Mouse (Mus musculus) mouse embryonic stem cell (cell line): ENCODE results near the gene Casz1.

ENCODE experiments used
- in situ Hi-C, 2 experiments: fragments of 300-500 bp; cut with MboI; formaldehyde crosslinking; loops; 1 replicate in 1 of 2; 3 replicates in 1 of 2; pipeline ENCODE4 v1.14.3; 2019 to 2020; ENCODE audit warnings: low sequenced_read_pairs in 2 of 2, low pct_unique_long_range_greater_than_20kb in 1 of 2, mixed read lengths in 1 of 2; ENCODE audit not compliant: unreplicated experiment in 1 of 2

Casz1 gene

GRCm38 (mm10) chr4:148971613-148972242 lies 167.5 kb downstream of the Casz1 start:
- in situ Hi-C loops: no loop called here

DNA sequence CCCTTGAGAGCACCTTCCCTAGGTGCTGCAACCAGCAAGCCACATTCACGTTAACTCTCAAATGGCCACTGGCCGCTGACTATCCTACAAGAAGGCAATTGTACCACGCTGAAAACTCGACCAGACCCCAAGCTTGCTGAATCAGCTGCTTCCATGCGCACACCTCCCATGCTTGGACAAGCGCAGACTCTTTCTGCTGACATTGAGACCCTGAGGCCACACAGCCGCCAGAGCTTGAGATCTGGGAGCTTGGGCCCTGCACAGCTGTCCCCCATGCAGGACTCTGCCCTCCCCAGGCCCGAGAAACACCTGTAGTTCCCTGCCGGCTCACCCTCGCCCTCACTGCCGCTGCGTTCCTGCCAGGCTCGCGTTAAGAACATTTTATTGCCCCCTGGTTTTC lies 168.5 kb downstream of the Casz1 start:
- in situ Hi-C loops: no loop called here

GRCm38 (mm10) chr4:148973387-148973786 lies 169.2 kb downstream of the Casz1 start:
- in situ Hi-C loops: no loop called here

DNA sequence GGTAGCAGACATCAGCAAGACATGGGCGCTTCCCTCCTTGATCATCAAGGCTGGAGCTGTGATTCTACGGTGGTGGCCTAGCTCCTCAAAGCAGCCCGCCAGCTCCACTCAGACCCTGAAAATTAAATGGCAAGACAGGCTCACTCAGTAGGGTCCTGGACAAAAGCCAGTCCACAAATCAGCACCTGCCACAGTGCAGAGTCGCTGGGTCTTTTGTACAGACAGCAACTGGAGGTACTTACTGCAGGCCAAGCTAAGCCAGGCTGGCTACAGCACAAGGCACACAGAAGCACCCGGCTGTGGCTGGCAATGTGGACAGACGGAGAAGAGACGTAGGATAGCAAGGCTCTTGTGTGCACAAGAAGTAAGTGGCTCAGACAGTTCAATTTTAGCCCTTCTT lies 170.6 kb downstream of the Casz1 start:
- in situ Hi-C loops: no loop called here

DNA sequence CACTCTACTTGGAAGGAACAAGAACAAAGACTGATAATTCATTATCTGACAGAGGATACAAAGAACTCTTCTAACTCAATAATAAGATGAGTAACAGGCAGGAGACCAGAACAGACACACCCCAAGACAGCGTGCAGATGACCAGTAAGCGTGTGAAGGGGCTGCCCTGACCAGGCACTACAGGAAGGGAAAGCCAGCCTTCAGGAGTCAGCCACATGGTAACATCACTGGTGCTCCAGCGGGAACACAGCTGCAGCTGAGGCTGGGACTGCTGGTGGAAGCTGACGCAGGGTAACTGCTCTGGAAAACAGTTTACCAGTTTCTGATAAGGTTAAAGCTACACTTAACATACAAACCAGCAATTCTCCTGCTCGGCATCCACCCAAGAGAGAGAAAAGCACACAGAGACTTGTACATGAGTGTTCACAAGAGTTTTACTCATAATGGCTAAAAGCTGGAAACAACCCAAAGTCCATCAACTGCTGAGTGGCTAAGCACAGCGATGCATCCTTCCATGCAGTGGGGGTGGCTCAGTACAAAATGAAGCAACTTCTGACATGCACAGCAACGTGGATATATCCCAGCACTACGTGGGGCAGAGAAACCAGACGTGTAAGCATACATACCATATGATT lies 174.1 kb downstream of the Casz1 start:
- in situ Hi-C loops: no loop called here

GRCm38 (mm10) chr4:148978926-148979325 lies 174.7 kb downstream of the Casz1 start:
- in situ Hi-C loops: no loop called here

- in situ Hi-C loops: no loop called here
These were observed 175.6 kb downstream of the Casz1 start for GRCm38 (mm10) chr4:148979837-148980236.

DNA sequence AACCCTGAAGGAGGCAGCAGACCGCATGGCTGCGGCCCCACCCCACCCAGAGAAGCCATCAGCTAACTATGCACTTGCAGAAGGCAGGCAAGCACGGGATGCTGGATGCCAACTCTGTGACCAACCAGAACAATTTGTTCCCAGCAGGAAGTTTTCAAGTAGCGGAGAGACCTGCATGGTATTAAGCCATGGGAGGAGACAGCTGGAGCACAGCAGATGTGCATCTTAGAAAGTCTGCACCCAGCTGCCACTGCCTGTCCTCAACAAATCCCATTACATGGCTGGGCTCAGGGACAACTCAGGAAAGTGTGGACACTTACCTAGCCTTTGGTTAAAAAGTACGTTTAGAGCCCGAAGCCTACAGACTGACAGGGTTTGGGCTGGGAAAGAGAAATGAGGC lies 178.0 kb downstream of the Casz1 start:
- in situ Hi-C loops: no loop called here

GRCm38 (mm10) chr4:148984701-148985540 lies 180.7 kb downstream of the Casz1 start:
- in situ Hi-C loops: no loop called here

- in situ Hi-C loops: no loop called here
These were observed 181.6 kb downstream of the Casz1 start for GRCm38 (mm10) chr4:148985541-148986476.

GRCm38 (mm10) chr4:148990038-148990437 lies 185.8 kb downstream of the Casz1 start:
- in situ Hi-C loops: no loop called here

DNA sequence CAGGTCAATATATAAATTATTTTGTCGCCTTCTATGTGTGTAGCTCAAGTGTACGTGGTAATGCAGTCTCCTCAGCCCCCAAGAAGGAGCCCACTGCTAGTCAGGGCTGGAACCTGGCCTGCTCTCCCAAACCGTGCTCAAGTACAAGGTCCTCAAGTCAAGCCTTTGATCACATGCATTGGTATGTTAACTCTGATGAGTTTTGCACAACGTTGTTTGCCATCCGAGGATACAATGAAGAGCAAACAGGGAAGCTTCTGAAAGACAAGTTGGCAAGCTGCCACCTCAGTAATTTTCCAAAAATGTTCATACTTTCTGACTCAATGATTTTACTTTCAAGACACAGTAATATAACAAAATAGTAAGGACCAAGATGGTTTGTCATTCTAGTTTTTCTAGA lies 189.7 kb downstream of the Casz1 start:
- in situ Hi-C loops: no loop called here

- in situ Hi-C loops: no loop called here
These were observed 196.5 kb downstream of the Casz1 start for GRCm38 (mm10) chr4:149000746-149001145.

DNA sequence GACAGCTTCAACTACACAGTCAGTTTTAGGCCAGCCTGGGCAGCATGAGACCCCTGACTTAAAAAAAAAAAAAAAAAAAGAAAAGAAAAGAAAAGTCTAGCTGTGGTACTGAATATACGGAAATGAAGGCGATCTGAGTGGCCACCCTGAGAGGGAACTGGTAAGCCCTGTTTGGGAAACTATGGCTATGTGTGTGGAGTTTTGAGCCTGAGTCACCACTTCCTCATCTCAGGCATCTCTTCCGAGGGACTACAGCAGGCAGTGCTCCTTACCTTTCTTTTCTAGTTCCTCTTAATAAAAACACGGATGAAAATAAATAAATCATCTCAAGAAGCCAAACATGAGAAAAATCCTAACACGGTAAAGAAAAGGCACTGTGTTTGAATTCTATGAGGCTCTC lies 197.3 kb downstream of the Casz1 start:
- in situ Hi-C loops: no loop called here

- in situ Hi-C loops: no loop called here
These were observed 198.3 kb downstream of the Casz1 start for GRCm38 (mm10) chr4:149002441-149003093.
